Mouse (Mus musculus) stomach, embryonic 14.5 days (tissue): ENCODE results near the gene Fads3. TPM values are rescaled to one million over a fixed set of nuclear protein-coding genes. Genes with fewer than 3 reads are reported as not detected.

ENCODE experiments used
- ATAC-seq: fragments of 200-750 bp; cut with Nextera tagmentation; 2 replicates; pipeline ENCODE4 v1.8.0; 2017; ENCODE audit warnings: low read depth, moderate TSS enrichment; ENCODE audit not compliant: insufficient number of reproducible peaks, insufficient read depth, low FRiP score
- H3K27ac ChIP-seq: fragments of 300-500 bp; sonication (generic); 2 replicates; pipeline ENCODE4 v1.5.1; 2014; ENCODE audit warnings: mild to moderate bottlenecking, low read length, moderate library complexity, mixed read lengths
- H3K27me3 ChIP-seq: fragments of 300-500 bp; sonication (generic); 2 replicates; pipeline ENCODE4 v1.6.1; 2014; ENCODE audit warnings: low read length, control low read depth, mixed read lengths; ENCODE audit not compliant: control insufficient read depth, insufficient read depth
- H3K36me3 ChIP-seq: fragments of 300-500 bp; sonication (generic); 2 replicates; pipeline ENCODE4 v1.6.1; 2014; ENCODE audit warnings: mild to moderate bottlenecking, control low read depth, low read length, moderate library complexity, mixed read lengths; ENCODE audit not compliant: control insufficient read depth, insufficient read depth
- H3K4me1 ChIP-seq: fragments of 300-500 bp; sonication (generic); 2 replicates; pipeline ENCODE4 v1.6.1; 2014; ENCODE audit warnings: low read length, control low read depth, mixed read lengths; ENCODE audit not compliant: control insufficient read depth, insufficient read depth
- H3K4me2 ChIP-seq: fragments of 300-500 bp; sonication (generic); replicated peaks from 2 replicates; pipeline ENCODE4 v1.6.1; 2014; ENCODE audit warnings: low read depth, low read length, control low read depth
- H3K4me3 ChIP-seq: fragments of 300-500 bp; sonication (generic); 2 replicates; pipeline ENCODE4 v1.5.1; 2014; ENCODE audit warnings: low read depth, low read length, control low read depth
- H3K9ac ChIP-seq: fragments of 300-500 bp; sonication (generic); replicated peaks from 2 replicates; pipeline ENCODE4 v1.6.1; 2014; ENCODE audit warnings: low read depth, mild to moderate bottlenecking, control low read depth, low read length, moderate library complexity, mixed read lengths
- H3K9me3 ChIP-seq: fragments of 300-500 bp; sonication (generic); 2 replicates; pipeline ENCODE4 v1.6.1; 2016; ENCODE audit warnings: low read depth, low read length, control low read depth; ENCODE audit not compliant: control insufficient read depth
- WGBS: fragments of 180-500 bp; shearing (Covaris S2); extraction: QIAGEN DNeasy Blood & Tissue Kit; methylation state at CpG from one replicate; pipeline ENCODE4 v1.1.7; 2014; 5-methylcytosine and 5-hydroxymethylcytosine counted together
- polyA plus RNA-seq: library from polyadenylated mRNA; unstranded; fragments of >200 nt; fragmentation: Nextera tagmentation; extraction: Ambion mirVana; gene quantifications from 2 replicates; pipeline ENCODE4 v1.2.1, GENCODE M21; 2014

The Fads3 gene
- polyA plus RNA-seq, 1 experiment from 2014 or later: 9.1 TPM

- ATAC-seq: no peak
- H3K9ac ChIP-seq: no peak overlapping the region
- H3K36me3 ChIP-seq: no peaks in the 10 kb centered on the region
- H3K4me3 ChIP-seq: no peak overlapping the region
- 86% methylated on average over 4 of the region's 4 CpGs for whole genome bisulfite sequencing
- peaks cover 30% of the 10 kb centered on the region for H3K4me1 ChIP-seq
- H3K27ac ChIP-seq: no peak overlapping the region
- H3K27me3 ChIP-seq: no peaks in the 10 kb centered on the region
- no peak overlapping the region for H3K4me2 ChIP-seq
- H3K9me3 ChIP-seq: no peaks in the 10 kb centered on the region
Measured at GRCm38 (mm10) chr19:10016151-10016550, 25.2 kb upstream of the Fads3 start.

- H3K4me2 ChIP-seq: peak overlapping the region; percentile 95
- H3K9me3 ChIP-seq: no peaks in the 10 kb centered on the region
- peaks cover 35% of the 10 kb centered on the region for H3K4me1 ChIP-seq
- peak overlapping the region; percentile 61 for H3K9ac ChIP-seq
- H3K27me3 ChIP-seq: no peaks in the 10 kb centered on the region
- H3K27ac ChIP-seq: no peak overlapping the region; the same call in 1 of the 2 replicates
- peak; percentile 94 for ATAC-seq
- 6% methylated on average over 44 of the region's 44 CpGs for WGBS
- peak overlapping the region; percentile 55 for H3K4me3 ChIP-seq
- no peaks in the 10 kb centered on the region for H3K36me3 ChIP-seq
Measured at GRCm38 (mm10) chr19:10017637-10018526, 23.5 kb upstream of the Fads3 start.

GRCm38 (mm10) chr19:10018527-10018818 lies 22.9 kb upstream of the Fads3 start:
- H3K4me3 ChIP-seq: peak overlapping the region; percentile 55
- peak overlapping the region; percentile 61 for H3K9ac ChIP-seq
- peaks cover 31% of the 10 kb centered on the region for H3K4me1 ChIP-seq
- under 1% methylated on average over 3 of the region's 3 CpGs for WGBS
- H3K27ac ChIP-seq: no peak overlapping the region
- no peak for ATAC-seq
- H3K27me3 ChIP-seq: no peaks in the 10 kb centered on the region
- no peaks in the 10 kb centered on the region for H3K9me3 ChIP-seq
- H3K4me2 ChIP-seq: peak overlapping the region; percentile 95
- no peaks in the 10 kb centered on the region for H3K36me3 ChIP-seq

GRCm38 (mm10) chr19:10019214-10019760 lies 22.1 kb upstream of the Fads3 start:
- WGBS: 71% methylated on average over 4 of the region's 4 CpGs
- H3K9ac ChIP-seq: peak overlapping the region; percentile 61; the same call in 1 of the 2 replicates
- no peaks in the 10 kb centered on the region for H3K9me3 ChIP-seq
- H3K36me3 ChIP-seq: no peaks in the 10 kb centered on the region
- no peak overlapping the region for H3K27ac ChIP-seq
- H3K4me3 ChIP-seq: peak overlapping the region; percentile 55
- peaks cover 27% of the 10 kb centered on the region for H3K4me1 ChIP-seq
- no peaks in the 10 kb centered on the region for H3K27me3 ChIP-seq
- no peak for ATAC-seq
- H3K4me2 ChIP-seq: peak overlapping the region; percentile 95

GRCm38 (mm10) chr19:10021981-10022380 lies 19.4 kb upstream of the Fads3 start:
- no peak overlapping the region for H3K27ac ChIP-seq
- no peak overlapping the region for H3K4me3 ChIP-seq
- no peaks in the 10 kb centered on the region for H3K9me3 ChIP-seq
- no peaks in the 10 kb centered on the region for H3K36me3 ChIP-seq
- ATAC-seq: no peak
- no peak overlapping the region for H3K9ac ChIP-seq
- no peak overlapping the region for H3K4me2 ChIP-seq
- WGBS: 82% methylated on average over 2 of the region's 2 CpGs
- H3K4me1 ChIP-seq: peaks cover 35% of the 10 kb centered on the region
- no peaks in the 10 kb centered on the region for H3K27me3 ChIP-seq

- Histone ChIP-seq H3K36me3 (no peaks in the 10 kb centered on the region), H3K4me2 (no peak overlapping the region), H3K4me3 (no peak overlapping the region), H3K27me3 (no peaks in the 10 kb centered on the region), H3K27ac (peak overlapping the region; percentile 49; the same call in 1 of the 2 replicates), H3K9ac (0 out of 2 replicates have a peak overlapping the region, but pooled peaks have one; percentile 7), H3K4me1 (peaks cover 33% of the 10 kb centered on the region), H3K9me3 (no peaks in the 10 kb centered on the region)
- WGBS: 72% methylated on average over 5 of the region's 5 CpGs
- no peak for ATAC-seq
Measured at GRCm38 (mm10) chr19:10022414-10023303, 18.7 kb upstream of the Fads3 start.

- peak overlapping the region; percentile 49; the same call in 1 of the 2 replicates for H3K27ac ChIP-seq
- peaks cover 29% of the 10 kb centered on the region; the same call in 1 of the 2 replicates for H3K4me1 ChIP-seq
- ATAC-seq: no peak
- no peak overlapping the region for H3K4me2 ChIP-seq
- H3K9ac ChIP-seq: no peak overlapping the region
- H3K36me3 ChIP-seq: no peaks in the 10 kb centered on the region
- no peaks in the 10 kb centered on the region for H3K27me3 ChIP-seq
- WGBS: 61% methylated on average over 9 of the region's 9 CpGs
- no peaks in the 10 kb centered on the region for H3K9me3 ChIP-seq
- H3K4me3 ChIP-seq: no peak overlapping the region
Measured at GRCm38 (mm10) chr19:10023304-10023758, 18.0 kb upstream of the Fads3 start.
